Mouse (Mus musculus) spleen, adult 2 months (tissue): ENCODE data around the gene Cd248.

Source experiments
- CTCF ChIP-seq: fragments of 200-500 bp; IDR thresholded peaks from 2 replicates; pipeline ENCODE4 v1.5.1; 2011; ENCODE audit warnings: mild to moderate bottlenecking, inconsistent platforms; ENCODE audit not compliant: insufficient read depth, insufficient read length, insufficient replicate concordance; ENCODE audit errors: extremely low read depth
- POLR2A ChIP-seq: fragments of 200-500 bp; IDR thresholded peaks from 2 replicates; pipeline ENCODE4 v1.6.1; 2011; ENCODE audit warnings: low read depth, low read length, inconsistent platforms

DNA sequence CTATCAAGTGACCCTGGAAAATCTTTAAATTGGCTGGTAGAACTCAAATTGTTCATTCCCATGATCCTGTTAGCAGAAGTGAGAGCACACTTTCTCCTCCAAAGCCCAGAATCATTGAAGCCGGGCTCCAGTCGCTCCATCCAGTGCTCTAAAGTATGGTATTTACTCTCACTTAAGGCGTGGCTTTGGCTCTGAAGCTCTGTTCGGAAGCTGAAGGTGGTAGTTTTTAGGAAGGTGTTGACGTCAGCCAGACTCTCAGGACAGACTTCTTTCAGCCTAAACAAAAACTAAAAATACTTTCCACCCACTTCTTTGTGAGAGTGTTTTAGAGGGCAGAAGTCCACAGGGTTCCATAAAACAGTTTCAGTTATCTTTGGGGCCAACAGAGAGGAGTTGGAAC, 5.6 kb downstream of the Cd248 start:
- TF ChIP-seq POLR2A (no peak), CTCF (no peak)
